In the genomic region with DNA sequence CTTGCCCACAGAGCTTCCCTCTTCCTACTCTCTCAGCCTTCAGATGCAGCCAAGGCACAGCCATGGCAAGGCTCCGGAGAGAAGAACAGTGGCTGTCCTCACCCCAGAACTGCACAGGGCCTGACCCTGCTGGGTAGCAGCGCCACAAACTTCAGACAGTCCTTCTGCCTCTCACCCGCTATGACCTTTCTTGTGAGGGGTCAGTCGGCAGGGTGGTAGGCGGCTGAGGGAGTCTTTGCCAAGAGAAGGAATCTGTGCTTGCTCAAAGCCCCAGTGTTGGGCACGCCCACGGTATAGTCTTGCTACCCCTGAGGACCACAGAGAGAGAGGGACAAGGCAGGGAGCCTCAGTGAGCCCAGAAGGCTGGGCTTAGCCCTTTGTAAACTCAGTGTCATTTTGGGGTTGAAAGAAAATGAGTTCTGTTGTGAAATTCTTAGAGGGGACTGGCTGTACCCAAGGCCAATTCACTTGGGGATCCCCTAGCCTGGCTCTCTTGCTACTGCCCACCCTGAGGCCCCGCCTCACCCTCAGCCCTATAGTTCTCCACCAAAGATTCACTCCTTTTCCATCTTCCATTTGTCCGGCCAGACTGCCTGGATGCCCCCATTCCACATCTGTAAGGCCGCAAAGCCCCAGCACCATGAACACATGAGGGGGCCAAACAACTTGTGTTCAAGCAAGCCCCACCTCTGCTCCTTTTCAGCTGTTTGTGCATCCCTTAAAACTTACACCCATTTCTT, we compare ENCODE assay signal across 7 mouse cellular contexts. TPM values are rescaled to one million over a fixed set of nuclear protein-coding genes. Genes with fewer than 3 reads are reported as not detected.
DNase-seq lines count a peak whose midpoint lies in the region; ATAC-seq and TF ChIP-seq lines count a peak whose summit lies in the region.

No protein-coding gene starts in this region.

- peaks cover 21% of the 10 kb centered on the region for H3K36me3 ChIP-seq in lung, embryonic 14.5 days (ENCODE audit: insufficient read depth)
- no peaks in the 10 kb centered on the region for H3K36me3 ChIP-seq in forebrain, embryonic 14.5 days (ENCODE audit: control insufficient read depth, insufficient read depth, low read length)
- no peaks in the 10 kb centered on the region for H3K36me3 ChIP-seq in limb, embryonic 15.5 days
- H3K36me3 ChIP-seq in small intestine, adult 2 months (ENCODE audit: control insufficient read depth, insufficient read depth, low read length) = no peaks in the 10 kb centered on the region

- H3K4me2 ChIP-seq in lung, embryonic 14.5 days = peak overlapping the region; percentile 91
- H3K4me2 ChIP-seq in forebrain, embryonic 14.5 days (ENCODE audit: low read length) = peak overlapping the region; percentile 84
- peak overlapping the region; percentile 94 for H3K4me2 ChIP-seq in limb, embryonic 15.5 days

- H3K27ac ChIP-seq in lung, embryonic 14.5 days (ENCODE audit: low read depth) = peak overlapping the region; percentile 79; the same call in 1 of the 2 replicates
- no peak overlapping the region for H3K27ac ChIP-seq in forebrain, embryonic 14.5 days (ENCODE audit: low read depth, low read length)
- no peak overlapping the region for H3K27ac ChIP-seq in limb, embryonic 15.5 days
- peak overlapping the region; percentile 69 for H3K27ac ChIP-seq in small intestine, adult 2 months (ENCODE audit: insufficient read depth, low read depth, low read length)

- peak; percentile 48 for DNase-seq in lung, embryonic 14.5 days
- no peak for DNase-seq in lung, postnatal 36 days
- DNase-seq in forebrain, embryonic 14.5 days (ENCODE audit: low spot score) = no peak
- DNase-seq in layer of hippocampus, adult 18-20 months (ENCODE audit: low spot score in 2 of 2) = no peak
- DNase-seq in right cerebral cortex, postnatal 14 days = no peak

- H3K9me3 ChIP-seq in lung, embryonic 14.5 days (ENCODE audit: low read depth, low read length) = no peaks in the 10 kb centered on the region
- no peaks in the 10 kb centered on the region for H3K9me3 ChIP-seq in forebrain, embryonic 14.5 days (replicated peaks; ENCODE audit: control insufficient read depth, low read length)
- H3K9me3 ChIP-seq in limb, embryonic 15.5 days = no peaks in the 10 kb centered on the region

- peak overlapping the region; percentile 77 for H3K9ac ChIP-seq in lung, embryonic 14.5 days
- peak overlapping the region; percentile 30; the same call in 1 of the 2 replicates for H3K9ac ChIP-seq in forebrain, embryonic 14.5 days (ENCODE audit: low read length)
- H3K9ac ChIP-seq in limb, embryonic 15.5 days = 0 out of 2 replicates have a peak overlapping the region, but pooled peaks have one; percentile 14

- WGBS in lung, embryonic 14.5 days = 20% methylated on average over 10 of the region's 10 CpGs
- WGBS in forebrain, embryonic 14.5 days = 34% methylated on average over 10 of the region's 10 CpGs
- 41% methylated on average over 10 of the region's 10 CpGs for WGBS in limb, embryonic 15.5 days
- WGBS in small intestine, adult 2 months = 57% methylated on average over 10 of the region's 10 CpGs

- H3K27me3 ChIP-seq in lung, embryonic 14.5 days (ENCODE audit: insufficient read depth, low read length) = peaks cover 18% of the 10 kb centered on the region
- H3K27me3 ChIP-seq in forebrain, embryonic 14.5 days (replicated peaks; ENCODE audit: control insufficient read depth, insufficient read depth, low read length) = peaks cover 30% of the 10 kb centered on the region
- peaks cover 42% of the 10 kb centered on the region for H3K27me3 ChIP-seq in limb, embryonic 15.5 days
- H3K27me3 ChIP-seq in small intestine, adult 2 months (ENCODE audit: control insufficient read depth, insufficient read depth, low read length) = peaks cover 19% of the 10 kb centered on the region

- TF ChIP-seq CTCF in lung, embryonic 14.5 days (IDR thresholded peaks at IDR 0.05; ENCODE audit: low read depth) = no peak
- TF ChIP-seq CTCF in small intestine, adult 2 months (IDR thresholded peaks at IDR 0.05; ENCODE audit: extremely low read depth, insufficient read length, insufficient replicate concordance, low read depth, low read length) = no peak

- TF ChIP-seq POLR2A in small intestine, adult 2 months (IDR thresholded peaks at IDR 0.05; ENCODE audit: low read depth, low read length) = no peak

- ATAC-seq in lung, embryonic 14.5 days (ENCODE audit: insufficient read depth) = no peak
- no peak for ATAC-seq in forebrain, embryonic 14.5 days
- no peak for ATAC-seq in limb, embryonic 15.5 days (ENCODE audit: insufficient number of reproducible peaks, low FRiP score, low TSS enrichment, low read depth)

- H3K4me3 ChIP-seq in lung, embryonic 14.5 days (ENCODE audit: low read depth, low read length) = peak overlapping the region; percentile 70
- H3K4me3 ChIP-seq in forebrain, embryonic 14.5 days (ENCODE audit: low read depth, low read length) = peak overlapping the region; percentile 22
- peak overlapping the region; percentile 62 for H3K4me3 ChIP-seq in limb, embryonic 15.5 days
- peak overlapping the region; percentile 44 for H3K4me3 ChIP-seq in small intestine, adult 2 months (ENCODE audit: low read depth, low read length)

- H3K4me1 ChIP-seq in lung, embryonic 14.5 days (ENCODE audit: insufficient read depth) = peaks cover 11% of the 10 kb centered on the region
- peaks cover 5% of the 10 kb centered on the region; the same call in 1 of the 2 replicates for H3K4me1 ChIP-seq in forebrain, embryonic 14.5 days (ENCODE audit: control insufficient read depth, insufficient read depth, low read length)
- H3K4me1 ChIP-seq in limb, embryonic 15.5 days = peaks cover 53% of the 10 kb centered on the region
- peaks cover 24% of the 10 kb centered on the region for H3K4me1 ChIP-seq in small intestine, adult 2 months (ENCODE audit: control insufficient read depth, insufficient read depth, insufficient read length, low read length)

RNA-seq across cellular contexts. Expression of gene Plxnd1, which starts 2.8 kb away (rescaled TPM):
- 81.9 and 84.2 TPM in 2 replicates for polyA plus RNA-seq in lung, embryonic 14.5 days (2014; fragmentation: Nextera tagmentation; extraction: Ambion mirVana)
- polyA plus RNA-seq in forebrain, embryonic 14.5 days (2014; fragmentation: Nextera tagmentation; extraction: Ambion mirVana) = 15.3 and 19.6 TPM in 2 replicates
- 31.7 and 32.2 TPM in 2 replicates for polyA plus RNA-seq in limb, embryonic 15.5 days (2015; fragmentation: Nextera tagmentation; extraction: Ambion mirVana)
- 26.2 TPM in 2 replicates for polyA plus RNA-seq in small intestine, adult 2 months (2012; rRNA removed)
- 10 to 100 TPM; 22.0 to 23.0 TPM for total RNA-seq in layer of hippocampus, adult 18-20 months (2021)

RNA-seq across cellular contexts. Expression of gene H1foo, which starts 47.3 kb away (rescaled TPM):
- polyA plus RNA-seq in lung, embryonic 14.5 days (2014; fragmentation: Nextera tagmentation; extraction: Ambion mirVana) = not detected in 2 replicates
- not detected in 2 replicates for polyA plus RNA-seq in forebrain, embryonic 14.5 days (2014; fragmentation: Nextera tagmentation; extraction: Ambion mirVana)
- polyA plus RNA-seq in limb, embryonic 15.5 days (2015; fragmentation: Nextera tagmentation; extraction: Ambion mirVana) = not detected in 2 replicates
- not detected in 2 replicates for polyA plus RNA-seq in small intestine, adult 2 months (2012; rRNA removed)
- not detected for total RNA-seq in layer of hippocampus, adult 18-20 months (2021)

Comparison
In these comparisons a context has a peak if more than half of its experiments do, and no peak if none do; other contexts are left out.
1. H3K27ac ChIP-seq: peak in lung, embryonic 14.5 days (single experiment) and small intestine, adult 2 months (single experiment); none in forebrain, embryonic 14.5 days (single experiment) and limb, embryonic 15.5 days (single experiment).
2. H3K9ac ChIP-seq: peak in every context shown above with its lines; median percentile 77 in lung, embryonic 14.5 days; 30 in forebrain, embryonic 14.5 days; 14 in limb, embryonic 15.5 days.
3. Peak in every context shown above with its lines, with median percentiles within 50 percentile points of each other: H3K4me2 ChIP-seq and H3K4me3 ChIP-seq.